Mouse (Mus musculus): ENCODE results near the gene Cort.
"Not testable (repeated sequence)": the region's sequence is repeated elsewhere in the genome, so short reads cannot be mapped to it uniquely, and the experiment has no call there.

Cort gene

DNA sequence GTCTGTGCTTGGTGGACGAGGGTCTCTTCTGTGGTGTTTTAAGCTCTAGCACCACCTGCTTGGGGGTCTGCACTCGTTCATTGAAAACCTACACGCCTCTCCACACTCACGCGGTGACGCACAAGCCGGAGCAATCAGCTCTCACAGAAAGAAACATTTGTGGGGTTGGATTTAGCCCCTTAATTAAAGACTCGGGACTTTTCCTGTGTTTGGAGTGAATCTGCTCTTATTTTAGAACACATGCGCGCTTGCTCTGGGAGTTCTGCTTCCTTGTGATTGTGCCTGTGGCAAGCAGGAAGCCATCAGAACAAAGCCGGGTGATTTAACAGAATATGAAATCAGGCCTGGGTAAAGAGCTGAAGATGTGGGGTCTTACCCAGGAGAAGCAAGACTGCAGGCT is at the start of gene Cort:
Gene Cort, minus strand, starts transcription at position 101 of the 400 bp plus-strand sequence.
- DNase-seq, result no peak

DNA sequence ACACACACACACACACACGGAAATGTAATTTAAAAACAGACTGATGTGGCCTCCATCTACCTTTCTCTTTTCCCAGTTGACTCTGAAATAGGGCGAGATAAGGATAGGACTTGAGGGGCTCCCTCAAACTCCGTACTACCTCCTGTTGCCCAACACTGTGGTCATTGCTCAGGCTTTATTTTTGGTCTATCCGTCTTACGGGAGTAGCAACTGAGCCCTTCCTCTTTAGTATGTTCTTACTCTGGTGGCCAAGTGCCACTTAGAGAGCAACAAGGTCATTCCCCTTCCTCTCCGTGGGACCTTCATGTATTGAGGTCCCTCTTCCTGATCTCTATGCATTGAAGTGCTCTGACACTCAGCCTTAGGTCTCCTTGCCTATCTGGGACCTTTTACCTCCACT is 47.1 kb upstream of the Cort start:
- DNase-seq, result no peak

DNA sequence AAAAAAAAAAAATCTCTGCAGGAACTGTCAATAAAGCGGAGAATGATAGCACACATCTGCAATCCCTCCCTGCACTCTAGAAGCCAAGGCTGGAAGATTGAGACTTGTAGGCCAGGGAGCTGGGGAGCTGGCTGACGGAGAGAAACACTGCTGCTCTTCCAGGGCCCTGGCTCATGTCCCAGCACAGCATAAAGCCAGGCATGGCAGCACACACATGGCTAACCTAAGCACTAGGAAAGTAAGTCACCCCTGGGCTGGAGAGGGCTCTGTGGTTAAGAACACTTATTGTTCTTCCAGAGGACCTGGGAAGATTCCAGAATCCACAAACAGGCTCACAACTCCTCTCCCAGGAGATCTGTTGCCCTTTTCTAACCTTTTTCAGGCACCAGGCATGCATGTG is 46.1 kb upstream of the Cort start:
- DNase-seq, result no peak

DNA sequence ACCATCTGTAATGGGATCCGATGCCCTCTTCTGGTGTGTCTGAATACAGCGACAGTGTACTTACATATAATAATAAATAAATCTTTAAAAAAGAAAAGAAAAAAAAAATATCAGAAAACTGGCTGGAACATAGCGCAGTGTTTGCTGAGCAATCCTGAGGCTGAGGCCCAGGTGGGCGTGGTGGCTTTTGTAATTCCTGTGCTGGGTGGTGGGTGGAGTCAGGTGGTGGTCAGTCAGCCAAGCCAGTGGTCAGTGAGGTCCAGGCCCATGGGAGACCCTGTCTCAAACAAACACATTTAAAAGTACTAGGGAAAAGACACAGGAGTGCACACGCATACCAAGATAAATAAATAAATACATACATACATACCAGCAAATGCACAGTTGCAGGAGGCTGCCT is 45.5 kb upstream of the Cort start:
- DNase-seq, result no peak

DNA sequence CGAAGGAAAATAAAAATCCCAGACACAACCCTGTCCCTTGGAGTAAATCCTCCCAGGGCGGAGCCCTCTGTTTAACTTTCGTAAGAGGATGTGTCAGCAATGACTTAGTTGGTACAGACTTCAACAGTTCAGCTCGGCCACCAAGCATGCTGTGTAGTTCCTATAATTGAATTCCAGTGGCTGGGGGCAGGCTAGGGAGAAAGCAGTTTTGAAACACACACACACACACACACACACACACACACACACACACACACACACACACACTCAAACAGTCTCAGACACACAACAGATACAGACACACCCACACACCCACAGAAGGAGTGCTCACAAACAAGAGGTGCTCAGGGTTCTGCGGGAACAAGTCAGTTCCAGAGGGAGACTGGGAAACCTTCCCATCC is 45.0 kb upstream of the Cort start:
- no peak for DNase-seq

DNA sequence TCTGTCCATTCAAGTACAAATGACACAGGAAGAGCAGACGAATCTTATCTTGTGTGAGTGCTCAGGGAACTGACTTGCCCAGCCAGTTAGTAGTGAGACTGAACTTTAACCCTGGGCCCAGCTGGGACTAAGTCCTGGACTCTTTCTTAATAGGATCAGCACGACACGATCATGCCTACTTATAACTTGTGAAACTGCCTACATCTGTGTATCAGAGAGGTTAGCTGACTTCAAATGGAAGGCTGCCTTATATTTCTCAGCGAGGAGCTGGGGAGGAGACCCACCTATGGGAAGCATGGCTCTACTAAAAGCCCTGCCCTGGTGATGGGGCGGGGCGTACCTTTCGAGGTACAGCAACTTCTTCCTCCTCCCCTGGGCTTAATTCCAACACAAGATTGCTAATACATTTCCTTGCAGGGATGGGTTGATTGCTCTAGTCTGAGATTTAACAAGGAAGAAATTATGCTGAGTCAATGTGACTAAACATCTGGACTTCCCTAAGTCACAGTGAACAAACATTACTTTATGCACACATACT is 43.9 kb upstream of the Cort start:
- DNase-seq, result no peak

DNA sequence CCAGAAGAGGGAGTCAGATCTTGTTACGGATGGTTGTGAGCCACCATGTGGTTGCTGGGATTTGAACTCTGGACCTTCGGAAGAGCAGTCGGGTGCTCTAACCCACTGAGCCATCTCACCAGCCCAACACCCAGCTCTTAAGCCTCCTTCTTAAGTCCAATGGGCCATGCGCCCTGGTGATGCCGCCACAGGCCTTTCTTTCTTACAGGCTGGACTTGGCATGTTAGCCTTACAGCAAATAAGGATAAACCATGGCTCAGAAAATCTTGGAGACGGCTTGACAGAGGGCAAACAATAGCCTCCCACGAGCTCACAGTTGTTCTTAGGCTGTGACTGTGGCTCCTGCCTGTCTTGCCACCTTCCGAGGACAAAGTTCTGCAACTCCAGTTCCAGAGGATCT is 43.4 kb upstream of the Cort start:
- DNase-seq, result not testable (repeated sequence)

DNA sequence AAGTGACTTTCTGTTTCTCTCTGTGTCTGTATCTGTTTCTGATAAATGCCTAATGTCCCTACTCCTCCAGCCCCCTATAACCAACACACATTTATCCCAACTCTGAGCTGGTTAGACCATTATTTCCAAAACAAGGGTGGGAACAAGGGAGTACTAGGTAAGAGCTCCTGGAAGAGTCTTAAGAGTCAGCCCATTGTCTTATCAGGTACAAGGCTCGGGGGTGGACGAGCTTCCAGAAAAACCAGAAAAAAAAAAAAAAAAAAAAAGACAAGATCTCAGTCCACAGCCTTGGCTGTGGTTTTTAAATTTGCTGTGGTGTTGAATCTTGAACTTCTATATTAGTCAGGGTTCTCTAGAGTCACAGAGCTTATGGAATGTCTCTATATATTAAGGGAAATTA is 41.5 kb upstream of the Cort start:
- DNase-seq, result no peak

DNA sequence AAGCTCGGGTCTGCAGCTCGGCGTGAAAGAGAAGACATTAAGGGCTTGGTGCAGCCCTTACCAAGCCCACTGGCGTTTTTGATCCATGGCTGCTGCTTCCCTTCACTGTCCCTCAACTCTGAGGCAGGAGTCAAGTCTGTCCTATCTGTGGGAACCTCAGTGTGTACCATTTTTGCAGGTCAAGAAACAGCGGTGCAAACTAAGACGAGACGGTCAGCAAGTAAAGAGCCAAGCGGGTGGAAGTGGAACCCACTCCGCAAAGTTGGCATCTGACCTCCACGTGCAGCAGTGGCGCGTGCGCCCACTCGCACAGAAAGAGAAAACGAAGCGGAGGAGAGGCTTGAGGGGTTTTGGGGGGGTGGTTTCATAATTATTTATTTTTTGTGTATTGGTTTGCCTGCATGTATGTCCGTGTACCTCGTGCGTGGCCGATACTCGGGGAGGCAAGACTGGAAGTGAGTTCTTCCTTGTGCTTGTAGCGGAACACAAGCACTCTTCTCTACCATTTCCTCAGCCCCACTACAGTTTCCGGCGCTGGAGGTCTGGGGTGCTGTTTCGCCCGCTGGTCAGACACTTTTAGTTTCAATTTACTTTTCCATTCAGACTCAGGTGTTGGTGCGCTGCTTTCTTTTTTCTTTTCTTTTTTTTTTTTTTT is 40.5 kb upstream of the Cort start:
- peak; percentile 46 to 54 for DNase-seq

DNA sequence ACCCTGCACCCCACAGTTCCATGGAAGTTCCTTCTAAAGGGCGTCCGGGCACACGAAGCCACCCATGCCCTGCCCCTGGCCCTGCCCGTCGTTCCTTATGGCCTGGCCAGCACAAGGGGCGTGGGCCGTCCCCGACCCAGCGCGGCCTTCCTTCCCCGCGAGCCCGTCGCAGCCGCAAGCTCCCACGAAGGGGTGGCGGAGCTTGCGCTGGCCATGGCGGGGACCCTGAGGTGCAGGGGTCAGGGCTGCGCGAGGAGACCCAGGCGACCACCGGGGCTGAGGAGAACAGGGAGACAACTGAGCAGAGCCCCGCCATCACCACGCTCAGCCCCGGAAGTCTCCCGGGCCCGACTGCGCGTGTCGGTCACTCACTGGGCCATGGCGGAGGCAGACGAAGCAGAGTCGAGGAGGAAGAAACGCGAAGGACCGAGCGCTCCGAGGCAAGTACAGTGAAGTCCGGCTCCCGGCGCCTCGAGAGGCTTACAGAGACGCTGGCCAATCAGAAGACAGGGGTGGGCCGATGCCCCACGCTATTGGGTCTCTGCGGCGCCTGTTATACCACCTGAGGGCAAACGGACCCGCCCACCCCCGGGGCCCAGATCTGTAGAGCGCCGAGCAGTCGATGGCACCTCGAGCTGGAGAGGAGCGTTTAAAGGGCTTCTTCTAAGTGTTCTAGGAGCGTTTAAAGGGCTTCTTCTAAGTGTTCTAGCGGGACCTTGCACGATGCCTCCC is 39.8 kb upstream of the Cort start, which contains the start of gene Pgd:
Gene Pgd, minus strand, starts transcription at position 557 of the 732 bp plus-strand sequence.
- peak; percentile 96 for DNase-seq

DNA sequence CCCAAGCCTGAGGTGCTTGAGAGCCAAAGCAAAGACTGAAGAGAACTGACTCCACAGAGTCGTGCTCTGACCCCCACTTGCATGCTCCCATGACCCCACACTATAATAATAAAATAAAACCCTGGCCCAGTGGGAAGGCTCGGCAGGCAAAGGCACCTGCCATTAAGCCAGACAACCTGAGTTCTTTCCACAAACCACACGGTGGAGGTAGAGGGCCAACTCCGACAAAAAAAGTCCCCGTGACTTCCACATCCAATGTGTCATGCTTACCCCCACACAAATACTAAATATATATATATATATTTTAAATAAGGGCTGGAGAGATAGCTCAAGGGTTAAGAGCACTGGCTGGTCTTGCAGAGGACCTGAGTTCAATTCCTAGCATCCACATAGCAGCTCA is 37.6 kb upstream of the Cort start:
- DNase-seq, result no peak

DNA sequence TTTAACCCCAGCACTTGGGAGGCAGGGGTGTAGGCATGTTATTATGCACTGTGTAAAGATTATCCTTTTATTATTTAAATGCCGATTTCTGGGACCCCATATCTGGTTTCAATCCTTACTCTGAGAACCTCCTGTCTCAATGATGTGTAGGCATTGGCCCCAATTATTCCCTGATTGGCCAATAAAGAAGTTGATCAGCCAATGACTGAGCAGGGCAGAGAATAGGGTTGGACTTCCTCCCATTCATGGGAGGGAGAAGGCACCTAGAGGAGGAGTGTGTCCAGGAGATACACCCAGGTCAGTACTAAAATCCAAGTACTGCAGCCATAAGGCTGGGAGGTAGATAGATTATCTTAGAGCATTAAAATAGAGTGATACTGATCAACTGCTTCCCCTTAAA is 36.6 kb upstream of the Cort start:
- no peak for DNase-seq

DNA sequence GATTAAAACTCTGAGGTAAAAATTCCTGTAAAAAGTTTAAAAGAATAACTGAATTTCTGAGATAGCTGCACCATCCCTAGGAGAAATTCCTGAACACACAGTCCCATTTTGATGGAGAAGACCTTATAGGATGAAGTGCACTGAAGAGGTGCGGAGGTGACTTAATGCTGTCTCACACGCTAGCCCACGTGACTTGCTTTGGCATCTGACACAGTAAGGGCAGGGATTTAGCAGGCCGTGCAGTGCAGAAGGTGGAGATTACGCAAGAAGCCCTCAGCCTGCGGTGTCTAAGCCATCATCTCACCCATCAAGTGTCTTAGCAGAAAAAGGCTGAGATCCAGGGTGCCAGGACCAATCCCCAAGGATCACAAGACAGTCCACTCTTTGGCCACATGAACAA is 34.6 kb upstream of the Cort start:
- DNase-seq, result no peak

DNA sequence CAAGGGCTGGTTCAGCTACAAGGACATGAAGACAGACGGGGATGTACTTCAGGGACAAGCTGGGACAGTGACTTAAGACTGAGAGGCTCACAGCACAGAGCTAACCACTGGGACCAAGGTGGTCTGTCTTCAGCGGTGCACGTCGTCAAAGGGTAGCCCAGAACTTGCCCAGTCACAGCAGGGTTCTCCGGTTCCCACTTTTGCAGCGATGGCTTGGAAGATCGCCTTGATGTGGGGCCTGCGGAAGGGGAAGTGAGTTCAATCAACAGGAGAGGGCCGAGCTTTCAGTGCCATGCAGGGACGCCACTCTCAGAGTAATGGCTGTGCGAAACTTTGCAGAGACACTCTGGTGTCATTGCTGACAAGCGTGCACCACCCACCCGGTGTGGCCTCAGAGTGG is 33.3 kb upstream of the Cort start:
- DNase-seq, result no peak

DNA sequence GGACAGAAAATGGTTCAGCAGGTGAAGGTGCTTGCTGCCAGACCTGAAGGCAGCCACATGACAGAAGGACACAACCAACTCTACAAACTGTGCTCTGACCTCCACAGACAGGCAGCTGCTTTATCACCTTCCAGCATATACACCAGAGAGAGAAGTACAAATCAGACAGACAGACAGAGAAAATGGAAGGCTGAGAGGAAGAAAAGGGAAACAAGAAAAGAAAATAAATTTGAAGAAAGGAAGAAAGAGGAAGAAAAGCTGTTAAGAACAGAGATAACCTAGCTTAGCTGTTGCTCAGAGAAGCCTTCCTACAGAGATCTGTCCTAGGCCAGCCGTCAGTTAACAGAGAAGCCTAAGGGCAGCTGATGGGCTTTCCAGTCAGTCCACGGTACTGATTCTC is 32.6 kb upstream of the Cort start:
- DNase-seq, result no peak

DNA sequence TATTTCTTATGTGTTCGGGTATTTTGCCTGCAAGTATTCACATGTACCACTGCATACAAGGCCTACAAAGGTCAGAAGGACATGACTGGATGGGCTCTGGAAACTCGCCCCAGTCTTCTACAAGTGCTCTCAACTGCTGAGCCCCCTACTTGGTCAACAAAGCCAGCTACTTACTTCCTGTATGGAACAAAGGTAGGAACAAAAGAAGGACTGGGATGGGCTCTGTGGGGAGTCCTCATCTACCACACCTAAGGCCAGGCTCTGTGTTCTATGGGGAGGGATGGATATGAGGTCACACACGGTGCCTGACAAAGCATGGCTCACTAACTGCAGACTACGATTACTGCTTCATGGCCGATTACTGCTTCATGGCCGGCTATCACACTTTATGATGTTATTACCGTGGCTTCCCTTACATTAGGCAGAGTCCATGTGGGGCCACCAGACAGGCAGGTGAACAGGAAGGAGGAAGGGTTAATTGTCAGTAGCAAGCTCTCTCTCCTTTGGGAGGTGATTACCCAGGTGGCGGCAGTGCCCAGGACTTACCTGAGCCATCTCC is 30.9 kb upstream of the Cort start:
- no peak for DNase-seq

DNA sequence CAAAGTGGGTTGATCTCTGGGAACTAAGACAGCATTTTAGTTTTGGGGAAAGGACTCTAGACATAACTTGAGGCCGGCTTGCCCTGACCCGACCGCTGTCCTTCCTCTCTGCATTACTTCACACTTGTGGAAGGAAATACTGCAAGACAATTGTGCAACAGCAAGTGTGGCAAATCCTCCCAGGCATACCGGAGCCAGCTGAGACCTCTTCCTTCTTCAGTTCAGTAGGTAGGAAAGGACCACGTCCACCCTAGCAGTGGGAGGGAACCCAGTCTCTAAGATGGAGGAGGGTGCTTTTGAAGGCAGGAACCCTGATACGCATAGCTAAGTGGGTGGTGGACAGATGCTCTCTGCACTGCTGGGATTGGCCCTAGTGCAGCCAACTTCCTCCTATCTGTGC is 29.1 kb upstream of the Cort start:
- no peak for DNase-seq

DNA sequence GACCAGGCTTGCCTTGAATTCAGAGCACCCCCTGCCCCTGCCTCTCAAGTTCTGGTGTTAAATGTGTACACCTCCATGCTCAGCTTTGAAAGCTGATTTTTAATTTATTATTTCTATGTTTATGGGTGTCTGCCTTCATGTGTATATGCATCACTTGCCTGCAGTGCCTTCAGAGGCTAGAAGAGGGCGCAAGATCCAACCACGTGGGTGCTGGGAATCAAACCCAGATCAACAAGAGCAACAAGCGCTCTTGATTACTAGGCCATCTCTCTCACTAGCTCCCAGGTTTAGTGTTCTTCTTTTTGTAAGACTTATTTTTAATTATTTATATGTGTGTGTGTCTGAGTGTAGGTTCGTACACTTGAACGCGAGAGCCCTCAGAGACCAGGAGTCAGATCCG is 28.3 kb upstream of the Cort start:
- no peak for DNase-seq

DNA sequence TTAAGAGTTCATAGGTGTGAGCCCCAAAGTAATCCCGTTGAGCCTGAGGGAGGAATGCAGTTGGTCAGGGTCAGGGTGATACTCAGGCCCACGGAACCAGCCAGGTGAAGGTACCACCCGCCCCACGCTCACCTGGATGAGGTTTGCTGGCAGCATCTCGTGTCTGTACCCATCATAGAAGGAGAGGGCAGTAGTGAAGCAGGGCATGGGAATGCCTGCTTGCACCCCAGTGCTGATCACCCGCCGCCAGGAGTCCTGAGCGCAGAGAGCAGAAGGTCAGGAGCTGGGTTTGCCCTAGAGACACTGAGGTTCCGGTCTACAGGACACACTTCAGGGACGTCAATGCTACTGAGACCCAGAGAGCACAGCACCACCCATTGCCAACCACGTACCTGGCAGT is 24.2 kb upstream of the Cort start:
- no peak for DNase-seq

DNA sequence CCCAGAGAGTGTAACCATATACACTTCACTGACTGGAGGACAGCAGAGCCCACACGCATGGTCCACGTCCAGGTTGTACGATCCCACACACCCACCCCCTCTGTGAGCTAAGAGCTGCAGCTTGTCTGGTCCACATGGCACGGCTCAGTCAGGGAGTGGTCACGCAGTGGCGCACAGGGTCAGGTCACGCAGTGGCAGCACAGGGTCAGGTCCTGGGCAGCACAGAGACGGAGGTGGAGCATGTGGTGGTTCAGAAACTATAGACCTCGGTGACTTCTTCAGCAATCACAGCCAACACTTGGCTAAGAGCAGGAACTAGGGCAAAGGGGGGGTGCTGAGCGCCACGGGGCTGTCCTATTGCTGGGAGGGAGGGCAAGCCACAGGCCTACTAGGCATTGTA is 23.7 kb upstream of the Cort start:
- no peak for DNase-seq

DNA sequence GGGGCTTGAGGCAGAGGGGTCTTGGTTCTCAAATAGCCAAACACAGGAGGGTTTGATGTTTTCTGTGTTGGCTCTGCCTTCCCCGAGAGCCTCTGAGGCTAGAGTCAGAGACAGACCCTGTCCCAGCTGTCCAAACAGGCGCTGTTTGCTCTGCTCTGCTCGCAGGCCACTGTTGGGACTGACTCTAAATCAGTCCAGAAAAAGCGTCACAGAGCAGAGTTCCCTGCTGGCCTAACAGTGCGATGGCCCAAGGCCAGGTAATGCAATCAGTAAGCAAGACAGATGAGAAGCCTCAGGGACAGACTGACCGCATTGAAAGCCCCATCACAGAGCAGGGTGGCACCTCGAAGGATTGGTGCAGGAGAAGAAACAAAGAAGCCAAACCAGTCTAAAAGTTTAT is 23.0 kb upstream of the Cort start:
- no peak for DNase-seq

DNA sequence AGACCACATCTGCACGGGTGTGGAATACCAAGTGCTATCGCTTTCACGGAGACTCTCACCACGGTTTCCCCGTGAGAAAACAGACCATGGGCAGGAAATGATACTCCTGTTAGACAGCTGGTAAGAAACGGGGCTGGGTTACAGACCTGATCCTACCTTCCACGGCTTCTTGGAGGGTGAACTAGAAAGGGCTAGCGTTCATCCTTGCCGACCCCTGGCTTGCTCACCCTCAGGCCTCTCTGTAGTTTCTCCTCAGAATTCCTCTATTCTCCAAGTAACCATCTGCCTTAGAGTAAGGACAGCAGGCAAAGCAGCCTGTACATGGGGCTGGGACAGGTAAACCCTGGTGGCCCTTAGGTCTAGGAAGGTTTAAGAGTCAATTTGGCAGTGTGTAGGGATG is 22.6 kb upstream of the Cort start:
- no peak for DNase-seq

DNA sequence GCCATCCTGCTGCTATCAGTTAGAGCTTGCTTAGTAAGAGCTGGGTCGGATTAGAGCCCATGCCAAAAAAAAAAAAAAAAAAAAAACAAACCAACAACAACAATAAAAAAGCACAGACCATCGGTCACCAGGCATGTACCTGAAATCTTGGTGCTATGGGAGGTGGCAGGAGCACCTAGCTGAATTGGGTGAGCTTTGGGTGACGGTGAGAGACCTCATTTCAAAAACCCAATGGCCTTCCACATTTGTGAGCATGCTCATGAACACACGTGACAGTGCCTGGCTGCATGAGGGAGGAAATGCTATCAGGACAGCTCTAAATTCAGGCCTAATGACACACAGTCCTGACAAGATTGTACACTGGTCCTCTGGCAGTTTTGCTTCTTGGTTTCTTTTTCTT is 21.5 kb upstream of the Cort start:
- DNase-seq, result no peak

DNA sequence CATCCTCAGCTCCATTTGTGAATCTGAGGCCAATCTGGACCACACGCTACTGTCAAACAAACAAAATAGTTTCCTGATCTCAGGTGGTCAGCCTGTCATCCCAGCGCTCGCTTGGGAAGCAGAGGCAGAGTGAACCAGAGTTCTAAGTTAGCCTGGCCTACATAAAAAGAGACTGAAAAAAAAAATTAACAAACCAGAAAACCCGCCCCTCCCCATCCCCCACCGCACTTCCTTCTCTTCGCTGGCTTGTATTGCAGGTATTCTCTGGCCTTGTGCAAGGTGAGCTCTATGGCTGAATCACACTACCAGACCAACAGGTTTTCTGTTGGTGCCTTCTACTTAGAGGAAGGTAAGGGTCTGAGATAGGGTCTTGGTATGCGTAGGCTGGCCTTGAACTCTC is 21.0 kb upstream of the Cort start:
- no peak for DNase-seq

All from thymus, adult 18-20 months (tissue).